Mouse (Mus musculus) stomach, postnatal 0 days (tissue): ENCODE measurements at regions not wholly inside any gene's neighbourhood (a gene's known extent, or its start where the extent isn't known, plus 50 kb on each side); places are given as distances from the start of the nearest gene placed in this dataset.

ENCODE experiments used
- CTCF ChIP-seq: IDR thresholded peaks from 2 replicates; pipeline ENCODE4 v1.5.1; 2016; ENCODE audit warnings: antibody characterized with exemption, low read depth, mild to moderate bottlenecking, moderate library complexity
- EP300 ChIP-seq: optimal IDR thresholded peaks from 2 replicates; pipeline ENCODE3; 2016; ENCODE audit warnings: antibody characterized with exemption

DNA sequence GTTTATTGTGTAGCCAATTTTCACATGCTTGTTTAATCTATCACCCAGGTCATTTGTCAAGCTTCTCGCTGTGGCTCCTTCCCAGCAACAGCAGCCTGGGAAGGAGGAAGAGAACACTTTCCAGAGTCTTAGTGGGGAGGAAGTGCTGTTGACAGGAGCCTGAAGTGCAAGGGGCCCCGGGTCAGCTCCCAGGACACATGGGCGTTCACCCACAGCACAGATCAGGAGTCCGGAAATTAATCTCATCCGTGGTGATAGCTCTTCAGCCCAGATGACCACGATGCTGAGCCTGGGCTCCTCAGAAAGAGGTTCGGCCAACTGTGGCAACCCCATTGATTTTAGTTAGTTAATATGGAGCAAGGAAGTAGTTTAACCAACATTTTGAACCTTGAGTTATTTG, 105.3 kb upstream of the Gm3448 start:
- TF ChIP-seq CTCF (no peak), EP300 (no peak)
